Mouse (Mus musculus): Measurements from ENCODE around the gene 0610009B22Rik.
"Not testable (repeated sequence)": the region's sequence is repeated elsewhere in the genome, so short reads cannot be mapped to it uniquely, and the experiment has no call there.

The 0610009B22Rik gene

DNA sequence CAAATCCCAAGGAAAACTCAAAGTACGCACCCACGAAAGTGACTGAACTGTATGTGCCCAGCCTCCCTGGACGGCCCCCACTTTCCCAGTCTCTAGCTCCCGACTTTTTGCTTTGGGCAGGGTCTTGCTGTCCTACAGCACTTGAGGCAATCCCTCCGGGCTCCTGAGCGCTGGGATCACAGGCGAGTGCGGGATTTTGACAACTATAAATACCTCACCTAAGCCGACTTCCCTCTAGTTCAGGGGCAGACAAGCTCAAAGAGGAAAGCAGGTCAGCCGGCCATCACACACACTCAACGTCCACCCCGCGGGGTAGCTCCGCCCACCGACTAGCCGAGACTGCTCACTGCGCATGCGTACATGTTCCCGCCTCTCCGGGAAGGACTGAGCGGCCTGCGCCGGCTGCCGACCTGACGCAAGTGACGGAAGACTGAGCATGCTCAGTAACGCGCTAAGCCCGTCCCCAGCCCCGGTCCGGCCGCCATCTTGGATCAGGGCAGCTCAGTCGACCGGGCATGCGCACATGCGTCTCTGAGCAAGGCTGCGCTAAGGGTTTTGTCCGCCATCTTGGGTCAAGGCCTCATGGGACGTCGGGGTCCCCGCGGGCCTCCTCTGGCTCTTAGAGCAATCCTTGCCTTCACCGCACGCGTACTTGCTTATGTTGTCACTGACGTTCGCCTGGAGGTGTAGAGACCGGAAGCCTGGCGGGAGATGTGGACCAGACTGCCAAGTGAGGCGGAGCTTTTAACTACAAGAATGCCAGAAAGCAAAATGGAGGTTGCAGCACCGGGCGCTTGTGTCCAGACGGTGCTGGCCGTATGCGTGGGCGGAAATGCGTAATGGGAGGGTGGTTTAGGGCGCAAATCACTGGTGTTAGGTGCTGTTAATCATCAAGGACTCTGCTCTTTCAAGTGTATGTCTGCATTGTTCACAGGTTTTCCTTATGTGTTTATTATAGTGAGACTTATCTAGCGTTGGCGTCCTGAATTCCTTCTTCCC is at the start of gene 0610009B22Rik:
0610009B22Rik (minus strand) TSS at position 545 of the 999 bp plus-strand sequence.
- peak; percentile 100 for DNase-seq (ENCODE audit: low read depth, low spot score)

DNA sequence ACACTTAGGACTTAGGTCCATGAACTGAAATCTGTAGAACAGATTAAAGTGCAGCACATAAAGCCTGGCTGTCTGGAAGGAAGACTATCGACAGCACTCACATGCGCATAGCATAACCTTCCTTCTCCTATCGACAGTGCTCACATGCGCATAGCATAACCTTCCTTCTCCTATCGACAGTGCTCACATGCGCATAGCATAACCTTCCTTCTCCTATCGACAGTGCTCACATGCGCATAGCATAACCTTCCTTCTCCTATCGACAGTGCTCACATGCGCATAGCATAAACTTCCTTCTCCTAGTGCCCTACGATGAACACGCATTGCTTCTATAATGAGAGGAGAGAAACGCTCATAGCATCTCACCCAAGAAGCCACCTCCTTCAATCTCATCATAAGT is 45.5 kb upstream of the 0610009B22Rik start:
- DNase-seq (ENCODE audit: low read depth, low spot score), result not testable (repeated sequence)

DNA sequence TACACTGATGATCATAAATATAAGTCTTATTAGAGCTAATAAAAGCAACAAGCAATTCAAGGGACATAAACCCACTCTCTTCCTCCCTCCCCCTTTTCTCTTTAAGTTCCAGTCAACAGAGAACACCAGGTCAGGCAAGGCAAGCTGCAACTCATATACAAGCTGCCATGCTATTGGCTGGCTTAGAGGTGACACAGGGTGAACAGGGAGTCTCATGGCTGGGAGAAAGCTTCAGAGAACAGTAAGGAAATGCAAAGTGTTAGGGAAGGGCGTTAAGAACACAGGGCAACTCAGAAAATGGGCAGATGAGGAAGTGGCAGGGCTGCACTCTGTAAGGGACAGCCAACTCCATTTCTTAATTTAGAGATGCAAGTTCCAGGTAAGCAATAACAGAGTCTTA is 44.2 kb upstream of the 0610009B22Rik start:
- no peak for DNase-seq (ENCODE audit: low read depth, low spot score)

DNA sequence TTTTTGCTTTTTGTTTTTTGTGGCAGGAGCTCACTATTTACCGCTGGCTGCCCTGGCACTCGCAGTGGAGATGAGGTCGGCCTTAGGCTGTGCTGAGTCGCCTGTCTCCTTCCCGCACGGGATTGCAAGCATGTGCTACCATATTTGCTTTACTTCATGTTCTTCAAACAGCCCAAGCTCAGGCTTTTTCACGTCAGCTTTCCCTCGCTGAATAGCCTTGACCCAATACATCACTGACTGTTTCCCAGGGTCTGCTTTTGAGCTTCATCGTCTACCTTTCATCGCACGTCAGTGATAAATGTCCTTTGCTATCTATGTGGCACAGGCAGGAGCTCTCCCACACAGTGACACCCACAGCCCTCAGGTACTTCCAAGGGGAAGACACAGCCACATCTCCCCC is 32.4 kb upstream of the 0610009B22Rik start:
- no peak for DNase-seq (ENCODE audit: low read depth, low spot score)

DNA sequence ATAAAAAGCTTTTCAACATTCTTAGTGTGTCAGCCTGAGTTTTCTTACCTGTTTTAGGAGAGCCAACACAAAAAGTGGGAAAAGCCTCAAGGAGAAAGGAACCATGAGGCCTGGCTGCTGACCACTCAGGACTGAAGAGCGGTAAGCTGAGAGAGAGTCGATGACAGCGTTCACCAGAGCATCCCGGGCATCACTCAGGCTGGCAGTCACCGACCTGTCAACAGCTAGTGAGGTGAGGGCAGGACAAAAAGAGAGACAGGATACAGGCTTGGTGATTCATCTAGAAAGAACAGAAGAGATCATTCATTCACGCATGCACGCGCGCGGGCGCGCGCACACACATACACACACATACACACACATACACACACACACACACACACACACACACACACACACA is 18.4 kb upstream of the 0610009B22Rik start:
- no peak for DNase-seq (ENCODE audit: low read depth, low spot score)

DNA sequence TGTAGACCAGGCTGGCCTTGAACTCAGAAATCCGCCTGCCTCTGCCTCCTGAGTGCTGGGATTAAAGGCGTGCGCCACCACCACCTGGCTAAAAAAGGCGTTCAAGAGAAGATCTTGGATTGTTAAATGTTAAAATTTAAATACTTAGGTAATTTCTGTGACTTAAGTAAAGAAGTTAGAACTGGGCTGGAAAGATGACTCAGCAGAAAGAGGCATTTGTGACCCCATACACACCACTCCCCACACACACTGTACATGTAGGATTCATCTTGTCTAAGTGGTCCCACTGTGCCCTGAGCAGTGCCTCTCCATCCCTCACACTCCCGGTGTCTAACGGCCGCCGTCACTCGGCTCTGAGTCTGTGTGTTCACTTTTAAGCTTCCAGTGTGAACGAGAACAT is 17.8 kb upstream of the 0610009B22Rik start:
- DNase-seq (ENCODE audit: low read depth, low spot score), result no peak

DNA sequence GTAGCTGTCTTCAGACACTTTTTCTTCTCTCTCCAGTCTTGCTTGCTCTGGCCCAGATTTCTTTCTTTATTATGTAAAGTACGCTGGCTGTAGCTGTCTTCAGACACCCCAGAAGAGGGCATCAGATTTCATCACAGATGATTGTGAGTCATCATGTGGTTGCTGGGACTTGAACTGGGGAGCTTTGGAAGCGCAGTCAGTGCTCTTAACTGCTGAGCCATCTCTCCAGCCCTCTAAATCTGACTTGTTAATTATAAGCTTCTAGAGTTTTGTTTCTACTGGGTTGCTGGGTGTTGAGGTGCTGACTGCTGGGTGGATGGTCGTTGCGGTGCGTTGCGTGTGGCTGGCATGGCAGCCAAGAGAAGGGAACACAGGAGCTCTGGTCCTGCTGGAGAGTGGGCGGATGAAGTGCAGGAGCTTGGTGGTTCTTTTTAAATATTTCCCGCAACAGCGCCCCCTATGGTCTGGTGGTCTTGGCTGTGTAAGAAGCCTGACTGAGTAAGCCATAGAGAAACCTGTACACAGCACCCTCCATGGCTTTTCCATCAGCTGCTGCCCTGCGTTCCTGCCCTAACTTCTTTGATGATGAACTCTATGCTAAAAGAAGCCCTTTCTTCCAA is 14.8 kb upstream of the 0610009B22Rik start:
- peak; percentile 31 for DNase-seq (ENCODE audit: low read depth, low spot score)

DNA sequence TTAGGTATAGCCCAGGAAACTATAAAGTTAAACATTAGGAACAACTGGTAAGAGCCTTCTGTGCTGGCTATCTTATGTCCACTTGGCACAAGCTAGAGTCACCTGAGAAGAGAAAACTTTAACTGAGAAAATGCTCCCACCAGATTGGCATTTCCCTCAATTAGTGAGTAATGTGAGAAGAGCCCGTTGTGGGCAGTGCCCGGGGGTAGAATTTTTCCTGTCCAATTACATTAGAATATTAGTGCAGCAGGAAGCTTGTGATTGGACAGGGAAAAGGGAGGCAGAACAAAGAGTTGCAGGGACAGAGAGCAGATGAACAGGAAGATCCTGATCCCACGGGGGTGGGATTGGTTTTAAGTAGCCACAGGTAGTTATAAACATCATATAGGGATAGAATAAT is 14.2 kb upstream of the 0610009B22Rik start:
- no peak for DNase-seq (ENCODE audit: low read depth, low spot score)

DNA sequence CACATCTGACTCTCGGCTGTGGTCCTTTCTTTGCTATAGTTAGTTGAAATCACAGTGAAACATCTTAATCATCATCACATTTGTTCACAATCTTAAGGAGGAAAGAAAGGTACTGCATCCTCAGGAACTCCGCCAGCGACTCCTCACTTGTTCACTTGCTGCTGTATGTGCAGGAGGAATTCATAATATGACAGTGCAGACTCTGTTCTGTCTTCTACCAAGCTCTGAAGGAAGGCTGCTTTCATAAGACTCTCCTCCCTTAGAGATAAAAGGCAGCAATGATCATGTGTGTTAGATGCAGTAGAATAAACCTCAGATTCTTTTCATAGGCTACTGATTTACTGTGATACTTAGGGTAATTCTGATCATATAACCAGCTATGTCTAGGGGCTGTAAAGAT is 6.3 kb upstream of the 0610009B22Rik start:
- DNase-seq (ENCODE audit: low read depth, low spot score), result peak; percentile 52

DNA sequence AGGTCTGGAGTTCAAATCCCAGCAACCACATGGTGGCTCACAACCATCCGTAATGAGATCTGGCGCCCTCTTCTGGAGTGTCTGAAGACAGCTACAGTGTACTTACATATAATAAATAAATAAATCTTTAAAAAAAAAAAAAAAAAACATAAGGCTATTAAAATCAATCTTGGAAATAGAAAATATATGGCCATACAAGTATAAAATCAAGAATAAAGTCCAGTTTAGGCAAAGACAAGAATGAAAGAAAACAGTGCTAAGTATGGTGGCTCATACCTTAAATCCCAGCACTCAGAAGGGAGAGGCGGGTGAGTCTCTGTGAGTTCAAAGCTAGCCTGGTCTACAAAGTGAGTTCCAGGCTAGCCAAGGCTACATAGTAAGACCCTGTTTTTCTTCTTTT is 1.9 kb upstream of the 0610009B22Rik start:
- not testable (repeated sequence) for DNase-seq (ENCODE audit: low read depth, low spot score)

DNA sequence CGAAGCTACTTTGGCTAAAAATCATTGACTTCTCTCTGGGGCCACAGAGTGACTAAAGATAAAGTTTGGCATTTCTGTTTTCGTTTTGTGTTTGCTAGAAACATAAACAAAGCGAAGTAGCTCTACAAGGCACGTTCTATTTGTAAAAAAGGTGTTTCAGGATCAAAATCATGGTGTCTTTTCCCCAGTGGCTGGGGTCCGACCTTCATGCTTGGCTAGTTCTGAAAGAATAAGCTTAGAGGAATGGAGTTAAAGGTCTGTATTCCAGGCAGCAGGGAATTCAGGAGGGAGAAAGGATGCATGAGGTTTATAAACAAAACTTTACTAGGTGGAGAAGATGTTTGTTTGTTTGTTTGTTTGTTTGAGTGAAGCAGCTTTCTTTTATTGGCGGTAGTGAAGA is 669 bp upstream of the 0610009B22Rik start:
- DNase-seq (ENCODE audit: low read depth, low spot score), result no peak

DNA sequence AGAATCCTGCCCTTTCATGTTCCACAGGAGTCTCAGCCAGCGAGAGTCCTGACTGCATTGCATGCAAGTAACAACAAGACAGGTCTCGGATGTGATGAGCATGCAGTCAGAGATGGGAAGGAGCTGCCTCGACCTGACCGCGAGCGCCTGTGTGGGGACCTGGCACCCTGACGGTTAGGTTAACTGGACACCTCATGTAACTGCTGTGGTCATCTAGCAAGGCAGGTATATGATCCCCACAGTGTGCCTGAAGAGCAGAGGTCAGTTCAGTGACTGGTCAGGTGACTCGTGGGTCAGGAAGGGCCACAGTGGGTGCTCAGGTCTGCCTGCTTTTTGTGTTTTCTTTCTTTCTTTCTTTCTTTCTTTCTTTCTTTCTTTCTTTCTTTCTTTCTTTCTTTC is 6.7 kb downstream of the 0610009B22Rik start:
- DNase-seq (ENCODE audit: low read depth, low spot score), result no peak

DNA sequence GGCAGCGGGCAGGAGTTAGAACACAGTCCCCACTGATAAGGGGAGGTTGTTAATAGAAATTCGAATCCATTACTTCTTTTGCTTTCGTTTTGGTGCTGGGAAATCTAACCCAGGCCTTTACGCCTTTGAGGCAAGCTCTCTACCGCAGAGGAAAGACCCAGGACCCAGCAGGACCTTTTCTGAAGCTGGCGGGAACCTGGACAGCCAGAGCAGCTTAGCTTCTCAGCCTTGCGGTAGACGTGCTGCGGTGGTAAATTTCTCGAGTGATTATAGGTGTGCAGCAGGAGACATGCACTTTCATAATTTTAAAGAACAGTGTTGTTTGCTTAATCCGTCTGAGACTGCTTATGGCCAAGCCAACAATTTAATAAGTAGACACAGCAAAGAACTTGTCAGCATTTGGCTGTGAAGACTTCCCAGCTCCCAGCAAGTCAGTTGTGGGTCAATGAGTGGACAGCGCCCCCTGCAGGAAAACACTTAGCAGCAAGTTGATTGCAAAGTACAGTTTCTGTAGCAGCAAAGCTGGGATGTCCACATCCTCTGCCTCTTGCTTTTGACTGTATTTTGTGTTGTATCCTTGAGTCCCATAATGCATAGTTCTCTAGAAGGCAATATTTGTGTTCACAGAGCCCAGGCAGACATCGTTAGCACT is 7.2 kb downstream of the 0610009B22Rik start:
- peak; percentile 95 for DNase-seq (ENCODE audit: low read depth, low spot score)

DNA sequence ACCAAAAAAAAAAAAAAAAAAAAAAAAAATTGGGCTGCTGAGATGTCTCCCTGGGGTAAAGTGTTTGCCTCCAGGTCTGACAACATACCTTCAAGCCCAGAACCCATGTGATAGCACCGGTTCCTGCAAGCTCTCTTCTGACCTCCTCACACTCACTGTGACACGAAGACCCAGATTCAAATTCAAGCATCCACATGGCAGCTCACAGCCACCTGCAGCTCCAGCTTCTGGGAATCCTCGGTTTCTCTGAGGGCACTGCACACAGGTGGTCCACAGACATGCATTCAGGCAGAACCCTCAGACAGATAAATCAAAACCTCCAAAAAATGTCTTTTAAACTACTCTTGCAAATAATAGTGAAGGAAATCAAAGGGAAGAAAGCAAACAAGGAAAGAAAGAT is 9.2 kb downstream of the 0610009B22Rik start:
- DNase-seq (ENCODE audit: low read depth, low spot score), result no peak

DNA sequence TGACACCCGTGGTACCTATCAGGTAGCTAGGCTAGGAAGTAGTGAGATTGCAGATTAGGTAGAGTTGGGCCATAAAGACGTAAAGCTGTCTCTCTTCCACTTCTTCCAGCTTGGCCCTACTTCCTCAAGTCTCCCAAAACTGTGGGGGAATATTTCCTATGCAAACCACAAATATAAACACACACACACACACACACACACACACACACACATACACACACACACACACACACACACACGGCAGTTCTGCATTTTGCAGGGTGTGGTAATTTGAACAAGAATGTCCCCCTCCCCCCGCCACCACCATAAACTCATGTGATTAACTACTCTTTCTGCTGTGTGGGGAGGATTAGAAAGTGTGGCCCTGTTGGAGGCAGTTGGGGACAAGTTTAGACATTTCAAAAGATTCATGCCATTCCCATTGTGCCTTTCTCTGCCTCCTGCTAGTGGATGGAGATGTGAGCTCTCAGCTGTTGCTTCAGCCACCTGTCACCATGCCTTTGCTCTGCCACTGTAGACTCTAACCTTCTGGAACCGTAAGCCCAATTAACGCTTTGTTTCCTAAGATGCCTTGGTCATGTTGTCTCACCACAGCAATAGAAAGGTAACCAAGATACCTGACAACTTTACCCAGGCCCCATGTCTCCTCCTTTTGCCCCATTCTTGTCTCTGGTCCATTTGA is 10.8 kb downstream of the 0610009B22Rik start:
- DNase-seq (ENCODE audit: low read depth, low spot score), result no peak

DNA sequence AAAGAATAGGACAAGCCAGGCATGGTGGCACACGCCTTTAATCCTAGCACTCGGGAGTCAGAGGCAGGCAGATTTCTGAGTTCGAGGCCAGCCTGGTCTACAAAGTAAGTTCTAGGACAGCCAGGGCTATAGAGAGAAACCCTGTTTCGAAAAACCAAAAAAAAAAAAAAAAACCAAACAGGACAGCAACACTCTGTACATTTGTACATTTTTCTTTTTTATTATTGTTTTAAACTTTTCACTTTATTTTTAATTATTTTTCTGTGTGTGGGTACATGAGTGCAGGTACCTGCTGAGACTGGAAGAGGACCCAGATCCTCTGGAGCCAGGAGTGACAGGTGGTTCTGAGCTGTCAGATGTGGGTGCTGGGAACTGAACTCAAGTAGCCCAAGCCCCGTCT is 13.3 kb downstream of the 0610009B22Rik start:
- DNase-seq (ENCODE audit: low read depth, low spot score), result no peak

DNA sequence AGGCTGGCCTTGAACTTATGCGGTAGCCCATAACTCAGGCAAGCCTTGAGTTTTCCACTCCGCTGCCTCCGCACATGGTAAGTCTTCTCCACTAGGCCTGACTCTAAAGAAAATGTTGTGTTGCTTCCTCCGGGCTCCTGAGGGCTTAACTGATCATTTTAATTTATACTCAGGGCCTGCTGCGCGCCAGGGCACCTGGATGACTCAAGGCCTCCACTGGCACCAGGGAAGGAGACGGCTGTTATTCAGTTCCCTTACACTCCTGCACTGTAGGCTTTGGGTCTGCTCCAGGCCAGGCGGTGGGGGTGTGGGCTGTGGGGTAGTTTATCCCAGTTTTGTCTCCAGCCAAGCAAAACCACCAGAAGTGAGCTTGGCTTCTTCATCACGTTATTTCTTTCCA is 15.4 kb downstream of the 0610009B22Rik start:
- no peak for DNase-seq (ENCODE audit: low read depth, low spot score)

DNA sequence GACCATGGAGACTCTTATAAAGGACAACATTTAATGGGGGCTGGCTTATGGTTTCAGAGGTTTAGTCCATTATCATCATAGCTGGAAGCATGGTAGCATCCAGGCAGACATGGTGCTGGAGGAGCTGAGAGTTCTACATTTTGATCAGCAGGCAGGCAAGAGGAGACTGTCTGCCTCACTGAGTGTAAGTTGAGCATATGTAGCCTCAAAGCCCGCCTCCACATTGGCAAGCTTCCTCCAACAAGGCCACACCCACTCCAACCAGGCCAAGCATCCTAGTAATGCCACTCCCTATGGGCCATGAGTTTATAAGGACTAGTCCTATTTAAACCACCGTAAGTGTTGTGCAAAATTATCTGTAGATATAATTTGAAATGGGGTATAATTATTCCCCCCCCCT is 17.3 kb downstream of the 0610009B22Rik start:
- DNase-seq (ENCODE audit: low read depth, low spot score), result no peak

DNA sequence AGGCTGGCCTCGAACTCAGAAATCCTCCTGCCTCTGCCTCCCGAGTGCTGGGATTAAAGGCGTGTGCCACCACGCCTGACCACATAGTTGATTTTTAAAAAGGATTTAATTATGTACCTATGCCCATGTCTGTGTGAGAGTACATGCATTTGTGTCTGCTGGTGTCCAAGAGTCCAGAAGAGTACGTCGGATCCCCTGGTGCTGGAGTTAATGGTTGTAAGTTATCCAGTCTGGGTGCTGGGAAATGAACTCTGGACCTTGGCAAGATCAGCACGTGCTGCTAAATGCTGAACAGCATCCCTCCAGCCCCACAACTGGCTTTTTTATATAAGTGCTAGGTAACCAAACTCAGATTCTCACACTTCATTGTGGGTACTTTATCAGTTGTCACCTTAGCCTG is 17.8 kb downstream of the 0610009B22Rik start:
- DNase-seq (ENCODE audit: low read depth, low spot score), result no peak

DNA sequence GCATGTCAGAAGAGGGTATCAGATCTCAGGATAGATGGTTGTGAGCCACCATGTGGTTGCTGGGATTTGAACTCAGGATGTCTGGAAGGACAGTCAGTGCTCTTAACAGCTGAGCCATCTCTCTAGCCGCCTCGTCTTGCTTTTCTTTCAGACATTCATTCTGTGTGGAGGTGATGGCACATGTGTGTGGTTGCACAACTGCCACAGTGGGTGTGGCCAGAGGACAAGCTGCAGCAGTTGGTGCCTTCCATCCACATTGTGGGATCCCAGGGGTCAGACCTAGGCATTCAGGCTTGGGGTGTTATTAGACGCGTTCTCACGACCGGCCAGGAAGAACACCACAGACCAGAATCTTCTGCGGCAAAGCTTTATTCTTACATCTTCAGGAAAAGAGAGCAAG is 23.9 kb downstream of the 0610009B22Rik start:
- not testable (repeated sequence) for DNase-seq (ENCODE audit: low read depth, low spot score)

DNA sequence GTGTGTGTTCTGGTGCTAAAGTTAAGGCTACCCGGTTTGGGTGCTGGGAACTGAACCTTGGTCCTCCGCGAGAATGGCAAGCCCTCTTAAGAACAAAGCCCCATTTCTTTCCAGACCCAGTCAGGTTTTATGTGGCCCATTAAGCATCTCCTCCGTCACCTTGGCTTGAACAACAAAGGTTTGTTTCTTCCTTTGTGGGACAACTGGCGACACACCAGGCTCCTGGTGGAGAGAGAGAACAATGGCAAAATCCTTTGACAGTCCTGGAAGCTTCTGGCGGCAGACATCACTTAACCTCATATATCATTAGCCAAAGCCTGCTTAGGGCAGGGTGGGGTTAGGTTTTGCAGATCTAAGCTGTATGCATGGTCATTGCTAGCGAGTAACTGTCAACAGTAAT is 26.0 kb downstream of the 0610009B22Rik start:
- DNase-seq (ENCODE audit: low read depth, low spot score), result no peak

DNA sequence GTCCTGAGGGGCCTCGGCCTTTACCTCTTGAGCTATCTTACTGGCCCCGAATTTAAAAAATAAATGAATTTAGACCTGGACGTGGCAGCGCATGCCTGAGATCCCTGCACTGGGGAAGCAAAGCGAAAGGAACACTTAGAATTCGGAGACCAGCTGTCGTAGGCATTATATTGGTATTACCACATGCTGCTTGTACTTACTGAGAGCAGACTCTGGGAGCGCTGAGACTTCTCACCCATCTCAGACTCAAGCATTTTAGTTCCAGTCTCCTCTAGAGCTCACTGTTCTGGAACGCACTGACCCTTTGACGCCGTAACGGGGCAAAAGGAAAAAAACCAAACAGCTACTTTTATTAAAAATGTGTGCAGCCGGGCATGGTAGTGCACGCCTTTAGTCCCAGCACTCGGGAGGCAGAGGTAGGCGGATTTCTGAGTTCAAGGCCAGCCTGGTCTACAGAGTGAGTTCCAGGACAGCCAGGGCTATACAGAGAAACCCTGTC is 26.8 kb downstream of the 0610009B22Rik start:
- peak; percentile 24 for DNase-seq (ENCODE audit: low read depth, low spot score)

Measured in brain, adult 2 months (tissue).